Mouse (Mus musculus): ENCODE data around the gene Gm49396.

Gene Gm49396

GRCm38 (mm10) chr7:30553021-30553589 lies 10.0 kb upstream of the Gm49396 start:
- peak; percentile 14 for DNase-seq (ENCODE audit: low spot score)

DNA sequence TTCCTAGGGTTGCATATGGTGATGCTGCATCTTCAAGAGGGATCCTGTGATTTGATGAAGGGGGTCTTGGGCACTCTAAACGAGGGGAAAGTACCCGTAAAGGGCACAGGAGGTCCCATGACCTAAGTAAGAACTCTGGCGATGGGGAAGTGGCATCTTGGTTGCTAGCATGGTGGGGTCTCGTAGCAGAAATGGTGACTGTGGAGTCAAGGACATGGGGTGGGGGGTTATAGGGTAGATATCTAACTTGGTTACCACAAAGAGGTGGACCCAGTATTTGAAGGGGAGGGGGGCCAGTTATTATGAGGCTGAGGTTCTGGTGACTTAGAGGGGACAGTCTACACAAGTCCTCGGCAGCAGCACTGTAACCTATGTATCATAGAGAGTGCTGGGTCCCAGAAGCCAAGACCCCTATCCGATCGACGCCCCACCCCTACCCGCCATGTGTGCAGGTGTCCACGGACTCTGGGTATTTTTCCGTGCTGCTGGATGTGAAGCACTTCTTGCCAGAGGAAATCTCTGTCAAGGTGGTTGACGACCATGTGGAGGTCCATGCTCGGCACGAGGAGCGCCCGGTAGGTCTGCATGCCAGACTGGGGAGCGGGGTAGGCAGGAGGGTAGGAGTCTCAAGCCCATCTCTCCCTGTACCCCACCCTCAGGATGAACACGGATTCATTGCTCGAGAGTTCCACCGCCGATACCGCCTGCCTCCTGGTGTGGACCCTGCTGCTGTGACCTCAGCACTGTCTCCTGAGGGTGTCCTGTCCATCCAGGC lies 9.1 kb upstream of the Gm49396 start:
- no peak for DNase-seq (ENCODE audit: low spot score)

GRCm38 (mm10) chr7:30556894-30557536 lies 6.1 kb upstream of the Gm49396 start:
- no peak for DNase-seq (ENCODE audit: low spot score)

- no peak for DNase-seq (ENCODE audit: low spot score)
Observed at GRCm38 (mm10) chr7:30557901-30558514, 5.1 kb upstream of the Gm49396 start.

DNA sequence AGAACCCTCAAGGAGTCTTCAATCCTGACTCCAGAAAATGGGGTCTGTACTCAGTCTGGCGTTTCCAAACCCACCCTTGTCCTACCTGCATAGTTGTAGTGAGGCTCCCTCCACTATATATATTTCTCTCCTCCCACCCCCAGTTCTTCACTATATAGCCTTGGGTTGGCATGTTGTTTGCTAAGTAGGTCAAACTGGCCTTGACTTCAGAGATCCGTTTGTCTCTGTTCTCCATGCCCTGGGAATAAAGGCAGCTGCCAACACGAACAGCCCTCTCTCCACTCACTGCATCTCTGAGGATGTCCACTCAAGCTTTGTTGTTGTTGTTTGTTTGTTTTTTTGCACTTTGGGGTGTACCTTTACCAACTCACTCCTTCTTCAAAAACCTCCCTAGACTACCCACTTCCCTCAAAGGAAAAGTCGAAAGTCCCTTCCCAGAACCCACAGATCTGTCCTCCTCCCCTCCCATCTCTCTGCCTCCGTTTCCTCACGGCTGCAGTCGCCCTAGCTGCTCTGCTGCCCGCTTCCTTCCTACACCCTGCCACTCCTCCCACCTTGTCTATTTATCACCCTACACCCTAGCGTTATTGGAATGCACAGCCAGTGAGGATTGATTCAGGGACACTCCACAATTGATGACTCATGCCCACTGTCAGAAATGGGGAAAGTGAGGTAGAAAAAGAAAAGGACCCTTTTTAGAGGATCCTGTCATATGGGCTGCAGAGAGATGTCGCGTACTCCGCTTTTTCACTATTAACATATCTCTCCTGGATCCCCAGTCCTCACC lies 4.3 kb upstream of the Gm49396 start:
- no peak for DNase-seq (ENCODE audit: low spot score)

DNA sequence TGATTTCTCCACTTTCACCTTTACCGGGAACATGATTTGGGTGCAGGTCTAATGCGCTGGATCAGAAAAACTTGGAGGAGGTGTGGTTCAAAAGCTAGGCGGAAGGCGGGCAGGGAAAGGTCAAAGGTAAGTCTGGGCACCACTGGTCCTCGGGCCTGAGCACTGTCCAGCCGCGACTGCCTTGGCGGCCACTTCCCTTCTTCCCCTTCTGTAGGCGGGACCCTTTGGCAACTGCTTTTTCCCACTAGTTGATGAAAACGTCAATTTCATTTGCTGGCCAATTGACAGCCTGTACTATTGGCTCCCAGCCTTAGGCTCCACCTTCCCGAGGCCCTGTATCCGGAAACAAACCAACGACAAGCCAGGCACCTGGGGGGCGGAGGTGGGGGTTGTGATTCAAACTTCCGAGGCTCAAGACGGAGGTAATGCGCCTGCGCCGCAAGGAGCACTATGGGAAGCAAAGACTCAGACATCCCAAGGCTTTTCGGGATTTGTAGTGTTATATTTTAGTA lies 3.6 kb upstream of the Gm49396 start, which contains the start of gene Lin37:
Gene Lin37 (minus strand): TSS at position 396 of the 512 bp plus-strand sequence.
- peak; percentile 99 for DNase-seq (ENCODE audit: low spot score)

DNA sequence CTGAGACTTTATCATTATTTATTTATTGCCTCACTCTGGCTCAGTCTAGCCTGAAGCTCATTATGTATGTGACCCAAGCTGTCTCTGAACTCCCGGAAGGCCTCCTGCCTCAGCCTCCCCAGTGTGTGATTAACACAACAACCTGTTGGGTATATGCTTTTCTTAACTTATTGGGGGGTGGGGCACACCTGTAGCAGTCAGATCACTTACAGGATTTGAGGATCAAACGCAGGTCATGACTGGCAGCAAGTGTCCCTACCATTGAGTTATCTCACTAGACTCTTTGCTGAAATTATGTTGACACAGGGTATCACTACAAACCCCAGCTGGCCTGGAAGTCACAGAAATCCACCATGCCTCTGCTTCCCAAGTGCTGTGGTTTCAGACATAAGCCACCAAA lies 2.8 kb upstream of the Gm49396 start:
- no peak for DNase-seq (ENCODE audit: low spot score)

GRCm38 (mm10) chr7:30562526-30563116 lies 523 bp upstream of the Gm49396 start:
- no peak for DNase-seq (ENCODE audit: low spot score)

DNA sequence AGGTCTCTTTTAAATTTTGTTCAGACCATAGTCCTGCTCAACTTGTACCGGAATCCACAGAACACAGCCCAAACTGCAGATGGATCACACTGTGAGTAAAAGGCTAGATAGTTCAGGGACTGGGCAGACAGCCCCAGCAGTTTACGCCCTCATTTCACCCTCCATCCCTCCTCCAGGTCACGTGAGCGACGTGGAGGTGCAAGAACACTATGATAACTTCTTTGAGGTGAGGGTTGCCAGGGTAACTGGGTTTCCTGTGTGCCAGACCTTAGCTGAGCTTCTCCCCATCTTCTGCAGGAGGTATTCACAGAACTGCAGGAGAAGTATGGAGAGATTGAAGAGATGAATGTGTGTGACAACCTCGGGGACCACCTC lies 749 bp downstream of the Gm49396 start:
- DNase-seq (ENCODE audit: low spot score), result peak; percentile 28

GRCm38 (mm10) chr7:30564970-30565571 lies 1.9 kb downstream of the Gm49396 start, which contains the start of gene Igflr1:
TSS of gene Igflr1 (plus strand) at chr7:30565427.
- no peak for DNase-seq (ENCODE audit: low spot score)

GRCm38 (mm10) chr7:30566033-30566432 lies 2.9 kb downstream of the Gm49396 start:
- no peak for DNase-seq (ENCODE audit: low spot score)

DNA sequence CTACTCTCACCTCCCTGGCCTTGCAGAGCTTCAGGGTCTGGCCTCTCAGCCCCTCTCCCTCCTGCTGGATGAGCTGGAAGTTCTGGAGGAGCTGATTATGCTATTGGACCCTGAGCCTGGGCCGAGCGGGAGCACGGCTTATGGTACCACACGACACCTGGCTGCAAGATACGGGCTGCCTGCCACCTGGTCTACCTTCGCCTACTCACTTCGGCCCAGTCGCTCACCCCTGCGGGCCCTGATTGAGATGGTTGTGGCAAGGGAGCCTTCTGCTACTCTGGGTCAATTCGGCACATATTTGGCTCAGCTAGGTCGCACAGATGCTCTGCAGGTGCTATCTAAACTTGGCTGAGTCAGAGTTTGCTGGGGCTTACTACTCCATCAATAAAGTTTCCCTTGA lies 4.4 kb downstream of the Gm49396 start:
- no peak for DNase-seq (ENCODE audit: low spot score)

DNA sequence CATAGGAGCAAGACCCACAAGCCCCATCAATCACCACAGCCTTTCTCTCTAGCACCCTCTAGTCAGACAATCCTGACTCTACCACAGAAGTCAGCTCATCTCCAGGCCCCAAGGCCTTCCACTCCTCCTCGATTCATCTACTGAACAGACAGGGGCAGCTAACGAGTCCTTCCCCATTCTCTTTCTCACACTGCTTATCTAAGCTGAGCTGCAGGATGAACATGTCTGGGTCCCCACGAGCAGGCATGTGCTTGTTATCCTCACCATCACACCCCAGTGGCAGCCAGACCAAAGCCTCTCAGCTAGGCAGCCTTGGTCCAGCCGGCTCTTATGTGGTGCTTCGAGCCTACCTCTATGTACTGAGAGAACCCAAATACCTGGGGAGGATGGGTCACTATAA lies 9.2 kb downstream of the Gm49396 start:
- no peak for DNase-seq (ENCODE audit: low spot score)

DNA sequence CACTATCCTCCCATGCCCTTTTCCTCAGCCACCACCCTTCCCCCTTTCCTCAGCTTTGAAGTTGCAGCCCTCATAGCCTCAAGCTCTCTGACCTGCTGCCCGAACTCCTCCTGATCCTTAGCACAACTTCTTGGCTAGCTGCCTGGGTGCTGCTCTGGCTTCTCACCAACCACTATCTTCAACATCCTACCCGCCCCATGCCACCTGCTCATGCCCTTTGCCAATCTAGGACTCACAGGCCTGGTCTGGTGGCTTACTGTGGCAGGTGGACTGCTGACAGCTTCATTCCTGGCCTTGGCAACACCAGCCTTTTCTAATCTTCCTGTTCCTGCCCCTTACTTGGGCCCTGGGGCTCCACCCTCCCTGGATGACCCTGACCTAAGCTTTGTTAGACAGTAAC lies 9.8 kb downstream of the Gm49396 start:
- DNase-seq (ENCODE audit: low spot score), result peak; percentile 26

DNA sequence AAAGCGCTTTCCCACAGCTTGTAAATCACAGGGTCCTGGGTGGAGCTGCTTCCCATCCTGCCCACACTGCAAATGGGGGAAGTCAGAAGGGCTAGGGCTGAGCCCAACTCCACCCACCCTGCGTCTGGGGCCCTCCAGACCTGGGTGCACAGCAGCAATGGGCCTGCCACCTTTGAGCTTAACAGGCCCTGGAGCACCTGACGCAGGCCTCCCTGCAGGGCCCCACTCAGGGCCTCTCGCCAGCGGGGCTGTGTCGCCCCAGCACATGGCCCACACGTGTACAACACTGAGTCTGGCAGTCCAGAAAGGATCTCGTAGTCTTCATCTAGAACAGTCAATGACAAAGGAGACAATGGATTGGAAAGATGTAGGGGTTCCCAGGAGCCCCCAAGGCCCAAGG lies 16.8 kb downstream of the Gm49396 start:
- DNase-seq (ENCODE audit: low spot score), result no peak

GRCm38 (mm10) chr7:30581547-30581946 lies 18.4 kb downstream of the Gm49396 start:
- no peak for DNase-seq (ENCODE audit: low spot score)

- DNase-seq (ENCODE audit: low spot score), result no peak
Observed at GRCm38 (mm10) chr7:30584339-30584738, 21.2 kb downstream of the Gm49396 start.

GRCm38 (mm10) chr7:30585170-30585569 lies 22.0 kb downstream of the Gm49396 start:
- DNase-seq (ENCODE audit: low spot score), result no peak

DNA sequence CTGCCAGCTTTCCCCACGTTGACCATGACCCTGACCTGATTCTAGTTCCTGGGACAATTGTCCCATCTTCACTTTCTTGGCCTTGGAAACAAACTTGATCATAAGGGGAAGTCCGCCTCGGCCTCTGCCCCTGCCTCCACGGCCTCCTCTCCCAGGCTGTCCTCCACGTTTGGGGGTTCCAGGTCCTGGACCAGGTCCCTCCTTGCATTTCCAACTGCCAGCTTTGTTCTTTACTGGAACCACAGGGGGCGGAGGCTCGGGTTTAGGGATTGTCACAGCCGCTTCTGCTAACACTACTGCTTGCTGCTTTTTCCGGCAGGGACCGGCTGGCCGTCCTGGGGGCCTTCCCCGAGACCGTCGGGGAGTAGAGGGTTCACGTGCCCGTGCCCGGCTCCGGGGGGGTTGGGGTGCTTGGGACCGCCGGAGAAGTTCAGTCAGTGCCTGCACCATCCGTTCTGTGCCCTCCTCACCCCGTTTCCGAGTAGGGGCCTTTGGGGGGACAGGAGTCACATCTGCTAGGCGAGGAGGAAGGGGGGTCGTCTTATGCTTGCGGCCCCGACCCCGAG lies 23.4 kb downstream of the Gm49396 start:
- DNase-seq (ENCODE audit: low spot score), result no peak

- DNase-seq (ENCODE audit: low spot score), result no peak
Observed at GRCm38 (mm10) chr7:30587842-30588667, 24.9 kb downstream of the Gm49396 start.
